Mouse (Mus musculus) liver, embryonic 15.5 days (tissue): ENCODE measurements around the gene Aes. TPM values are rescaled to one million over a fixed set of nuclear protein-coding genes. Genes with fewer than 3 reads are reported as not detected.

ENCODE experiments used
- ATAC-seq: fragments of 200-750 bp; cut with Nextera tagmentation; 2 replicates; pipeline ENCODE4 v1.8.0; 2017; ENCODE audit warnings: moderate number of reproducible peaks, mild to moderate bottlenecking, moderate library complexity; ENCODE audit not compliant: insufficient read depth
- H3K27ac ChIP-seq: fragments of 300-500 bp; sonication (generic); replicated peaks from 2 replicates; pipeline ENCODE4 v1.5.1; 2015; ENCODE audit warnings: mild to moderate bottlenecking, inconsistent platforms
- H3K27me3 ChIP-seq: fragments of 300-500 bp; sonication (generic); 2 replicates; pipeline ENCODE4 v1.6.1; 2015; ENCODE audit warnings: mild to moderate bottlenecking, inconsistent platforms
- H3K36me3 ChIP-seq: fragments of 300-500 bp; sonication (generic); replicated peaks from 2 replicates; pipeline ENCODE4 v1.6.1; 2015; ENCODE audit warnings: moderate library complexity, mild to moderate bottlenecking, inconsistent platforms
- H3K4me1 ChIP-seq: fragments of 300-500 bp; sonication (generic); replicated peaks from 2 replicates; pipeline ENCODE4 v1.6.1; 2015; ENCODE audit warnings: inconsistent platforms
- H3K4me2 ChIP-seq: fragments of 300-500 bp; sonication (generic); 2 replicates; pipeline ENCODE4 v1.6.1; 2015; ENCODE audit warnings: moderate library complexity, mild to moderate bottlenecking, inconsistent platforms
- H3K4me3 ChIP-seq: fragments of 300-500 bp; sonication (generic); replicated peaks from 2 replicates; pipeline ENCODE4 v1.5.1; 2015; ENCODE audit warnings: mild to moderate bottlenecking, inconsistent platforms
- H3K9ac ChIP-seq: fragments of 300-500 bp; sonication (generic); 2 replicates; pipeline ENCODE4 v1.6.1; 2015; ENCODE audit warnings: moderate library complexity, mild to moderate bottlenecking, inconsistent platforms
- H3K9me3 ChIP-seq: fragments of 300-500 bp; sonication (generic); replicated peaks from 2 replicates; pipeline ENCODE4 v1.6.1; 2016; ENCODE audit warnings: inconsistent platforms
- WGBS: fragments of 180-500 bp; shearing (Covaris S2); methylation state at CpG from one replicate; pipeline ENCODE4 v1.1.7; 2015; ENCODE audit warnings: mixed read lengths; ENCODE audit not compliant: insufficient replicate concordance; 5-methylcytosine and 5-hydroxymethylcytosine counted together
- polyA plus RNA-seq: library from polyadenylated mRNA; unstranded; fragments of >200 nt; fragmentation: Nextera tagmentation; extraction: Ambion mirVana; gene quantifications from 2 replicates; pipeline ENCODE4 v1.2.1, GENCODE M21; 2015

Gene Aes
- polyA plus RNA-seq, 1 experiment from 2014 or later: 243 TPM

DNA sequence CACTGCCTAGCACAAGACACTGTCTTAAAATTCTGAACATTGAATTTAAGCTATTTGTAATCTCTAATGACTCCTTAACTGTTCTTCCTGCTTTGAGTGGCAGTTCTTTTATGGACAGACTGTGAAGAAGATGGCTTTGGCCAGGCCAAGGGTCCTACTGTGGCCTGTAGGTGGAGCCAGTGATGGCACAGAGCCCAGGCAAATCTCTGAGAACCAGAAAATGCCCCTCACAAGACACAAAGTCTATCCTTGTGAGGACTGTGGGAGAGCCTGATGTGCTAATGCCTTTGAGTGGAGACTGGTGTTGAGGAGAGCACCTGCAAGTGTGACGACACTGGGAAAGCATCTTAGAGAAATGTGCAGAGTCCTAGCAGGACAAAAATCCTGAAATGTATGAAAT, 49.0 kb downstream of the Aes start:
- no peaks in the 10 kb centered on the region; the same call in 1 of the 2 replicates for H3K27me3 ChIP-seq
- H3K4me3 ChIP-seq: no peak overlapping the region
- no peak overlapping the region for H3K27ac ChIP-seq
- no peak for ATAC-seq
- no peaks in the 10 kb centered on the region for H3K36me3 ChIP-seq
- H3K4me1 ChIP-seq: peaks cover 26% of the 10 kb centered on the region
- H3K9ac ChIP-seq: no peak overlapping the region
- no peaks in the 10 kb centered on the region for H3K9me3 ChIP-seq
- 84% methylated on average over 1 of the region's 1 CpGs for WGBS
- H3K4me2 ChIP-seq: no peak overlapping the region

DNA sequence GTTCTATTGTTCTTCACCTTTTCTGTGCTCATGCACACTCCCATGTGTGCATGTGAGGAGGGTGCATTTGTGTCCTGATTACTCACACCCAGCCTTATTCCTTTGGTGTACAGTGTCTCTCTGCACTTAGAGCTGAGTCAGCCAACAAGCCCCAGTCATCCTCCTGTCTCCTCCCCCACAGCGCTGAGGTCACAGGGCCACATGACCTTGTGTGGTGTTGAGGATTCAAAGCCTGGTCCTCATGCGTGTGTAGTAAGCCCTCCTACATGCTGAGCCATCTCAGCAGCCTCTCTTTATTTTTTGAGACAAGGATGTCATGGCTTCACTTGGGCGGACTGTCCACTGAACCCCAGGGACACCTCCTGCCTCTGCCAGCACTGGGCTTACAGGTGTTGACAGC, 53.5 kb downstream of the Aes start:
- Histone ChIP-seq H3K36me3 (no peaks in the 10 kb centered on the region), H3K4me3 (no peak overlapping the region), H3K27me3 (no peaks in the 10 kb centered on the region; the same call in 1 of the 2 replicates)

DNA sequence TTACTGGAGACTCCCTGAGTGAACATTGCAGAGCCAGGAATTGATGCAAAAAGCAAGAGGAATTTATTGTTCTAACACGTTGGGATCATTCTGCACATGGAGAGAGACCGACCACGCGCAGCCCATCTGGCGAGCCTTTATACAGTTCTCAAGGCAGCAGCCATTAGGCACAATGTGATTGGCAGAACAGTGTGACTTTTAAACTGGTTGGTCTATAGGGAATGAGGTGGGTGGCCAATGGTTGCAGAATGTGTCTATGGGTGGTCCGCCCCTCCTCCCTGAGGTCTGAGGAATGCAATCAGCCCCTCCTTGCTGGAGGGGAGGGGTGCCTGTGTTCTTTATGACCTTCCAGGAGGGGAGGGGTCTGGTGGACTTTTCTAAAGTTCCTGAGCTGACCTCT, 56.2 kb downstream of the Aes start:
- H3K4me1 ChIP-seq: no peaks in the 10 kb centered on the region
- H3K9me3 ChIP-seq: no peaks in the 10 kb centered on the region
- H3K9ac ChIP-seq: no peak overlapping the region
- H3K4me2 ChIP-seq: no peak overlapping the region
- H3K27ac ChIP-seq: no peak overlapping the region
- ATAC-seq: no peak
- no peaks in the 10 kb centered on the region; the same call in 1 of the 2 replicates for H3K27me3 ChIP-seq
- H3K4me3 ChIP-seq: no peak overlapping the region
- no peaks in the 10 kb centered on the region for H3K36me3 ChIP-seq
- WGBS: 71% methylated on average over 6 of the region's 6 CpGs

More for the DNA sequence above, 53.5 kb downstream of the Aes start:
- 55% methylated on average over 3 of the region's 3 CpGs for WGBS
- Histone ChIP-seq H3K9ac (no peak overlapping the region), H3K9me3 (no peaks in the 10 kb centered on the region), H3K27ac (no peak overlapping the region), H3K4me1 (no peaks in the 10 kb centered on the region), H3K4me2 (no peak overlapping the region)
- no peak for ATAC-seq

Other genes with a start within 250 kb of the Aes start
- 24.3 and 29.5 TPM in 2 replicates for gene Cactin, start 238.4 kb upstream of the Aes start, polyA plus RNA-seq
- gene Tbxa2r, start 230.8 kb upstream of the Aes start, polyA plus RNA-seq: 4.0 and 5.0 TPM in 2 replicates
- gene Gipc3, start 216.2 kb upstream of the Aes start, polyA plus RNA-seq: not detected in 2 replicates
- 22.3 and 22.6 TPM in 2 replicates for gene Hmg20b, start 209.0 kb upstream of the Aes start, polyA plus RNA-seq
- 15.0 and 16.5 TPM in 2 replicates for gene Mfsd12, start 202.0 kb upstream of the Aes start, polyA plus RNA-seq
- 2.3 and 2.9 TPM in 2 replicates for gene 4930404N11Rik, start 193.7 kb upstream of the Aes start, polyA plus RNA-seq
- 127 and 147 TPM in 2 replicates for gene Fzr1, start 181.0 kb upstream of the Aes start, polyA plus RNA-seq
- 50.9 and 56.2 TPM in 2 replicates for gene Dohh, start 175.1 kb upstream of the Aes start, polyA plus RNA-seq
- 0.75 and 0.88 TPM in 2 replicates for gene Gm48551, start 175.0 kb upstream of the Aes start, polyA plus RNA-seq
- 0.56 TPM in 1 of 2 replicates, not detected in the other for gene Gm48552, start 170.5 kb upstream of the Aes start, polyA plus RNA-seq
- 1.9 and 2.3 TPM in 2 replicates for gene Smim24, start 166.4 kb upstream of the Aes start, polyA plus RNA-seq
- gene Nfic, start 103.9 kb upstream of the Aes start, polyA plus RNA-seq: 9.5 and 11.5 TPM in 2 replicates
- gene Celf5, start 76.8 kb upstream of the Aes start, polyA plus RNA-seq: 0.02 TPM in 1 of 2 replicates, not detected in the other
- 43.7 and 52.0 TPM in 2 replicates for gene Ncln, start 63.1 kb upstream of the Aes start, polyA plus RNA-seq
- gene S1pr4, start 59.4 kb upstream of the Aes start, polyA plus RNA-seq: 4.1 and 5.4 TPM in 2 replicates
- 4.3 and 5.6 TPM in 2 replicates for gene Gna15, start 35.3 kb upstream of the Aes start, polyA plus RNA-seq
- 20.3 and 24.6 TPM in 2 replicates for gene Gna11, start 14.3 kb upstream of the Aes start, polyA plus RNA-seq
- 2.2 and 2.6 TPM in 2 replicates for gene Tle2, start 15.1 kb downstream of the Aes start, polyA plus RNA-seq
- gene Tle6, start 41.6 kb downstream of the Aes start, polyA plus RNA-seq: 3.5 TPM in 2 replicates
- gene BC025920, start 46.8 kb downstream of the Aes start, polyA plus RNA-seq: 0.23 and 0.24 TPM in 2 replicates
- gene Sirt6, start 68.3 kb downstream of the Aes start, polyA plus RNA-seq: 7.7 and 9.1 TPM in 2 replicates
- 1.8 and 2.3 TPM in 2 replicates for gene Ankrd24, start 69.1 kb downstream of the Aes start, polyA plus RNA-seq
- 1.7 TPM in 2 replicates for gene Gm10778, start 89.6 kb downstream of the Aes start, polyA plus RNA-seq
- 4.0 and 4.3 TPM in 2 replicates for gene Zfp433, start 145.3 kb downstream of the Aes start, polyA plus RNA-seq
- gene Gm3055, start 211.7 kb downstream of the Aes start, polyA plus RNA-seq: 0.74 and 0.86 TPM in 2 replicates